Mouse (Mus musculus) myocyte (in vitro differentiated cells): ENCODE results near the gene Bicdl1. TPM values are rescaled to one million over a fixed set of nuclear protein-coding genes. Genes with fewer than 3 reads are reported as not detected.

ENCODE experiments used
- H3K27me3 ChIP-seq: one replicate; pipeline ENCODE4 v1.6.1; 2011; ENCODE audit not compliant: control insufficient read depth, insufficient read depth, insufficient read length
- H3K36me3 ChIP-seq: one replicate; pipeline ENCODE4 v1.6.1; 2011; ENCODE audit not compliant: control insufficient read depth, insufficient read depth
- H3K4me2 ChIP-seq: one replicate; pipeline ENCODE4 v1.6.1; 2011; ENCODE audit warnings: low read depth, control low read depth
- H3K4me3 ChIP-seq: one replicate; pipeline ENCODE4 v1.5.1; 2011; ENCODE audit warnings: mild to moderate bottlenecking, control low read depth, moderate library complexity
- H3K79me2 ChIP-seq: one replicate; pipeline ENCODE4 v1.6.1; 2011; ENCODE audit not compliant: control insufficient read depth, insufficient read depth
- H3ac ChIP-seq: one replicate; pipeline ENCODE4 v1.6.1; 2011; ENCODE audit not compliant: control insufficient read depth, insufficient read length
- CEBPB ChIP-seq: IDR thresholded peaks from 2 replicates; pipeline ENCODE4 v1.6.1; 2011; ENCODE audit warnings: mild to moderate bottlenecking, moderate library complexity; ENCODE audit not compliant: poor library complexity, insufficient read depth, severe bottlenecking
- E2F4 ChIP-seq: IDR thresholded peaks from one replicate; pipeline ENCODE4 v1.6.1; 2011; ENCODE audit warnings: mild to moderate bottlenecking, control low read depth, moderate library complexity; ENCODE audit not compliant: insufficient read depth
- MAX ChIP-seq: IDR thresholded peaks from one replicate; pipeline ENCODE4 v1.6.1; 2011; ENCODE audit warnings: low read depth, mild to moderate bottlenecking, control low read depth
- MYOD1 ChIP-seq, 3 experiments: IDR thresholded peaks; one replicate each; pipeline ENCODE4 v1.6.1; 2011; ENCODE audit warnings: control low read depth in 2 of 3, low read depth in 2 of 3, mild to moderate bottlenecking in 2 of 3, moderate library complexity in 1 of 3; ENCODE audit not compliant: insufficient read length in 2 of 3, control insufficient read depth in 1 of 3
- MYOG ChIP-seq, 3 experiments: IDR thresholded peaks; one replicate each; pipeline ENCODE4 v1.6.1; 2011; ENCODE audit warnings: control low read depth in 2 of 3, low read depth in 2 of 3, mild to moderate bottlenecking in 2 of 3; ENCODE audit not compliant: insufficient read length in 2 of 3, control insufficient read depth in 1 of 3, insufficient read depth in 1 of 3
- POLR2A ChIP-seq: IDR thresholded peaks from one replicate; pipeline ENCODE4 v1.6.1; 2011; ENCODE audit warnings: low read depth, mild to moderate bottlenecking, control low read depth, moderate library complexity; ENCODE audit not compliant: insufficient read length
- POLR2AphosphoS2 ChIP-seq: IDR thresholded peaks from one replicate; pipeline ENCODE4 v1.6.1; 2011; ENCODE audit warnings: low read depth, control low read depth; ENCODE audit not compliant: insufficient read length
- REST ChIP-seq: IDR thresholded peaks from one replicate; pipeline ENCODE4 v1.6.1; 2011; ENCODE audit warnings: mild to moderate bottlenecking, control low read depth, moderate library complexity; ENCODE audit not compliant: insufficient read depth, insufficient read length
- SRF ChIP-seq: IDR thresholded peaks from one replicate; pipeline ENCODE4 v1.6.1; 2011; ENCODE audit warnings: low read depth; ENCODE audit not compliant: control insufficient read depth, insufficient read length
- TCF12 ChIP-seq: IDR thresholded peaks from one replicate; pipeline ENCODE4 v1.6.1; 2011; ENCODE audit warnings: mild to moderate bottlenecking, control low read depth; ENCODE audit not compliant: poor library complexity, insufficient read depth, severe bottlenecking
- TCF3 ChIP-seq: IDR thresholded peaks from one replicate; pipeline ENCODE4 v1.6.1; 2011; ENCODE audit warnings: low read depth, control low read depth; ENCODE audit not compliant: insufficient read length
- USF1 ChIP-seq: IDR thresholded peaks from one replicate; pipeline ENCODE4 v1.6.1; 2011; ENCODE audit warnings: low read depth, mild to moderate bottlenecking, control low read depth, moderate library complexity
- polyA plus RNA-seq: library from polyadenylated mRNA; unstranded; fragments of >200 nt; fragmentation: generic; extraction: Trizol; gene quantifications from one replicate; pipeline ENCODE4 v1.2.1, GENCODE M21; 2012; ENCODE audit warnings: missing spikeins

The Bicdl1 gene
- polyA plus RNA-seq, 1 experiment: 2.8 TPM

- TF ChIP-seq SRF: no peak
- no peak for TF ChIP-seq MAX
- TF ChIP-seq USF1: no peak
- TF ChIP-seq MYOD1 (IDR thresholded peaks at IDR 0.05; ENCODE audit: control insufficient read depth in 1 of 3, insufficient read length in 2 of 3, low read depth in 2 of 3): no peak
- TF ChIP-seq REST: no peak
- no peak for TF ChIP-seq MYOG (IDR thresholded peaks at IDR 0.05; ENCODE audit: control insufficient read depth in 1 of 3, insufficient read depth in 1 of 3, insufficient read length in 2 of 3, low read depth in 2 of 3)
- no peak for TF ChIP-seq E2F4
- no peak for TF ChIP-seq POLR2A
- no peaks in the 10 kb centered on the region for H3K79me2 ChIP-seq
- no peak overlapping the region for H3ac ChIP-seq
- H3K4me3 ChIP-seq: no peak overlapping the region
- H3K36me3 ChIP-seq: no peaks in the 10 kb centered on the region
- peaks cover 38% of the 10 kb centered on the region for H3K27me3 ChIP-seq
- H3K4me2 ChIP-seq: no peak overlapping the region
Observed at GRCm38 (mm10) chr5:115712487-115712886, 18.9 kb downstream of the Bicdl1 start.

- Histone ChIP-seq H3K27me3 (peaks cover 31% of the 10 kb centered on the region), H3K4me2 (no peak overlapping the region)
- TF ChIP-seq TCF12 (no peak), SRF (no peak), MYOD1 (IDR thresholded peaks at IDR 0.05; ENCODE audit: control insufficient read depth in 1 of 3, insufficient read length in 2 of 3, low read depth in 2 of 3) (no peak), POLR2A (no peak), E2F4 (no peak), CEBPB (no peak), POLR2AphosphoS2 (no peak), MAX (no peak), MYOG (IDR thresholded peaks at IDR 0.05; ENCODE audit: control insufficient read depth in 1 of 3, insufficient read depth in 1 of 3, insufficient read length in 2 of 3, low read depth in 2 of 3) (no peak), TCF3 (no peak), USF1 (no peak), REST (no peak)
Observed at GRCm38 (mm10) chr5:115711636-115712419, 19.6 kb downstream of the Bicdl1 start.

GRCm38 (mm10) chr5:115710171-115710570 is 21.2 kb downstream of the Bicdl1 start:
- H3K4me2 ChIP-seq: no peak overlapping the region
- no peaks in the 10 kb centered on the region for H3K36me3 ChIP-seq
- H3K27me3 ChIP-seq: peaks cover 17% of the 10 kb centered on the region
- no peak overlapping the region for H3K4me3 ChIP-seq
- H3ac ChIP-seq: no peak overlapping the region
- H3K79me2 ChIP-seq: no peaks in the 10 kb centered on the region
- no peak for TF ChIP-seq MYOD1 (IDR thresholded peaks at IDR 0.05; ENCODE audit: control insufficient read depth in 1 of 3, insufficient read length in 2 of 3, low read depth in 2 of 3)

More at GRCm38 (mm10) chr5:115711636-115712419, 19.6 kb downstream of the Bicdl1 start:
- no peaks in the 10 kb centered on the region for H3K36me3 ChIP-seq
- H3K4me3 ChIP-seq: no peak overlapping the region
- H3K79me2 ChIP-seq: no peaks in the 10 kb centered on the region
- no peak overlapping the region for H3ac ChIP-seq

- no peaks in the 10 kb centered on the region for H3K79me2 ChIP-seq
- H3K36me3 ChIP-seq: no peaks in the 10 kb centered on the region
- peaks cover 20% of the 10 kb centered on the region for H3K27me3 ChIP-seq
- H3K4me3 ChIP-seq: no peak overlapping the region
- TF ChIP-seq E2F4 (no peak), SRF (no peak), POLR2A (no peak), MAX (no peak), POLR2AphosphoS2 (no peak), TCF12 (no peak), USF1 (no peak), CEBPB (no peak), REST (no peak), MYOG (IDR thresholded peaks at IDR 0.05; ENCODE audit: control insufficient read depth in 1 of 3, insufficient read depth in 1 of 3, insufficient read length in 2 of 3, low read depth in 2 of 3) (no peak), TCF3 (no peak), MYOD1 (IDR thresholded peaks at IDR 0.05; ENCODE audit: control insufficient read depth in 1 of 3, insufficient read length in 2 of 3, low read depth in 2 of 3) (no peak)
- no peak overlapping the region for H3K4me2 ChIP-seq
- H3ac ChIP-seq: no peak overlapping the region
Observed at GRCm38 (mm10) chr5:115708930-115709329, 22.5 kb downstream of the Bicdl1 start.

GRCm38 (mm10) chr5:115701981-115702380 is 29.4 kb downstream of the Bicdl1 start:
- H3K36me3 ChIP-seq: no peaks in the 10 kb centered on the region
- no peak overlapping the region for H3K4me2 ChIP-seq
- no peak overlapping the region for H3ac ChIP-seq
- no peak overlapping the region for H3K4me3 ChIP-seq
- H3K79me2 ChIP-seq: no peaks in the 10 kb centered on the region
- no peak for TF ChIP-seq MYOG (IDR thresholded peaks at IDR 0.05; ENCODE audit: control insufficient read depth in 1 of 3, insufficient read depth in 1 of 3, insufficient read length in 2 of 3, low read depth in 2 of 3)
- TF ChIP-seq E2F4: no peak
- TF ChIP-seq CEBPB: no peak
- TF ChIP-seq MAX: no peak
- TF ChIP-seq REST: no peak
- TF ChIP-seq TCF12: no peak
- TF ChIP-seq SRF: no peak
- TF ChIP-seq USF1: no peak
- no peak for TF ChIP-seq POLR2AphosphoS2
- TF ChIP-seq POLR2A: no peak
- no peak for TF ChIP-seq TCF3
- TF ChIP-seq MYOD1 (IDR thresholded peaks at IDR 0.05; ENCODE audit: control insufficient read depth in 1 of 3, insufficient read length in 2 of 3, low read depth in 2 of 3): no peak
- H3K27me3 ChIP-seq: peaks cover 48% of the 10 kb centered on the region
